Mouse (Mus musculus) cerebellum, adult 2 months (tissue): ENCODE measurements around the gene Avpr1b. TPM values are rescaled to one million over a fixed set of nuclear protein-coding genes. Genes with fewer than 3 reads are reported as not detected.

Experiments
- DNase-seq, 2 experiments: peaks; one replicate each; pipeline ENCODE4 v3.0.0; 2021
- H3K27ac ChIP-seq: fragments of 200-500 bp; 2 replicates; pipeline ENCODE4 v1.5.1; 2012; ENCODE audit warnings: low read length, control low read depth, inconsistent platforms; ENCODE audit not compliant: insufficient read depth
- H3K27me3 ChIP-seq: fragments of 200-500 bp; 2 replicates; pipeline ENCODE4 v1.6.1; 2012; ENCODE audit warnings: inconsistent platforms, mild to moderate bottlenecking, low read length, moderate library complexity; ENCODE audit not compliant: control insufficient read depth, insufficient read depth
- H3K4me1 ChIP-seq: fragments of 200-500 bp; 2 replicates; pipeline ENCODE4 v1.6.1; 2011; ENCODE audit warnings: low read length; ENCODE audit not compliant: control insufficient read depth, insufficient read depth
- H3K4me3 ChIP-seq: fragments of 200-500 bp; replicated peaks from 2 replicates; pipeline ENCODE3; 2011; ENCODE audit warnings: mild to moderate bottlenecking, low read depth, low read length, control low read depth; ENCODE audit not compliant: insufficient read depth
- CTCF ChIP-seq: fragments of 200-500 bp; IDR thresholded peaks from 2 replicates; pipeline ENCODE4 v1.5.1; 2011; ENCODE audit warnings: low read depth, mild to moderate bottlenecking, control low read depth, low read length, moderate library complexity, borderline replicate concordance; ENCODE audit not compliant: insufficient read depth
- POLR2A ChIP-seq: fragments of 200-500 bp; IDR thresholded peaks from 2 replicates; pipeline ENCODE4 v1.6.1; 2011; ENCODE audit warnings: low read length, control low read depth, borderline replicate concordance; ENCODE audit not compliant: insufficient read depth
- WGBS: fragments of 180-500 bp; shearing (Covaris S2); methylation state at CpG from one replicate; pipeline ENCODE4 v1.1.7; 2018; 5-methylcytosine and 5-hydroxymethylcytosine counted together
- polyA plus RNA-seq: library from polyadenylated mRNA; depleted of rRNA; stranded (reverse); fragments of >200 nt; gene quantifications from 2 replicates; pipeline ENCODE4 v1.2.3, GENCODE M21; 2012

Avpr1b gene
- polyA plus RNA-seq, 1 experiment: not detected

GRCm38 (mm10) chr1:131613361-131614133, 14.5 kb downstream of the Avpr1b start:
- Histone ChIP-seq H3K27ac (no peak overlapping the region), H3K4me3 (no peak overlapping the region), H3K4me1 (no peaks in the 10 kb centered on the region), H3K27me3 (no peaks in the 10 kb centered on the region)
- TF ChIP-seq POLR2A (no peak), CTCF (peak; percentile 64; the same call in 1 of the 2 replicates)
- DNase-seq: peak; percentile 40 to 50
- 79% methylated on average over 16 of the region's 16 CpGs for WGBS

GRCm38 (mm10) chr1:131614641-131615040, 15.6 kb downstream of the Avpr1b start:
- H3K4me3 ChIP-seq: no peak overlapping the region
- no peaks in the 10 kb centered on the region for H3K27me3 ChIP-seq
- no peak for DNase-seq
- H3K4me1 ChIP-seq: no peaks in the 10 kb centered on the region
- TF ChIP-seq POLR2A: no peak
- TF ChIP-seq CTCF: no peak
- H3K27ac ChIP-seq: no peak overlapping the region
- 68% methylated on average over 6 of the region's 6 CpGs for WGBS

GRCm38 (mm10) chr1:131616131-131616530, 17.1 kb downstream of the Avpr1b start:
- Histone ChIP-seq H3K27me3 (no peaks in the 10 kb centered on the region), H3K4me3 (no peak overlapping the region), H3K4me1 (no peaks in the 10 kb centered on the region), H3K27ac (no peak overlapping the region)
- DNase-seq: no peak
- TF ChIP-seq POLR2A (no peak), CTCF (no peak)
- whole genome bisulfite sequencing: 76% methylated on average over 1 of the region's 1 CpGs

GRCm38 (mm10) chr1:131616546-131617220, 17.6 kb downstream of the Avpr1b start:
- WGBS: 90% methylated on average over 5 of the region's 5 CpGs
- H3K4me1 ChIP-seq: no peaks in the 10 kb centered on the region
- H3K27ac ChIP-seq: no peak overlapping the region
- no peak for DNase-seq
- H3K27me3 ChIP-seq: no peaks in the 10 kb centered on the region
- no peak overlapping the region for H3K4me3 ChIP-seq
- TF ChIP-seq POLR2A (no peak), CTCF (no peak)

GRCm38 (mm10) chr1:131618576-131618975, 19.5 kb downstream of the Avpr1b start:
- no peaks in the 10 kb centered on the region for H3K27me3 ChIP-seq
- no peaks in the 10 kb centered on the region for H3K4me1 ChIP-seq
- no peak overlapping the region for H3K4me3 ChIP-seq
- no peak for DNase-seq
- no peak overlapping the region for H3K27ac ChIP-seq
- TF ChIP-seq CTCF (peak; percentile 24; the same call in 1 of the 2 replicates), POLR2A (no peak)
- 74% methylated on average over 1 of the region's 1 CpGs for WGBS

GRCm38 (mm10) chr1:131619348-131619747, 20.3 kb downstream of the Avpr1b start:
- no peak overlapping the region for H3K27ac ChIP-seq
- TF ChIP-seq POLR2A: no peak
- TF ChIP-seq CTCF: no peak
- WGBS: 89% methylated on average over 7 of the region's 7 CpGs
- no peaks in the 10 kb centered on the region for H3K4me1 ChIP-seq
- no peak overlapping the region for H3K4me3 ChIP-seq
- no peak for DNase-seq
- no peaks in the 10 kb centered on the region for H3K27me3 ChIP-seq

GRCm38 (mm10) chr1:131623644-131624043, 24.6 kb downstream of the Avpr1b start:
- no peaks in the 10 kb centered on the region for H3K27me3 ChIP-seq
- no peak overlapping the region for H3K4me3 ChIP-seq
- 91% methylated on average over 3 of the region's 3 CpGs for WGBS
- DNase-seq: no peak
- H3K4me1 ChIP-seq: no peaks in the 10 kb centered on the region
- TF ChIP-seq POLR2A: no peak
- TF ChIP-seq CTCF: no peak
- H3K27ac ChIP-seq: no peak overlapping the region
